Mouse (Mus musculus) megakaryocyte, adult 5-6 weeks (primary cell): ENCODE measurements around the gene Smad3. TPM values are rescaled to one million over a fixed set of nuclear protein-coding genes. Genes with fewer than 3 reads are reported as not detected.

Source experiments
- ATAC-seq: 2 replicates; pipeline ENCODE4 v1.8.0; 2016; ENCODE audit warnings: mild to moderate bottlenecking, inconsistent platforms; ENCODE audit not compliant: poor library complexity, severe bottlenecking
- total RNA-seq, 2 experiments: library from RNA; stranded (forward) in 1 of 2; stranded (reverse) in 1 of 2; fragments of 153-499, 151-499 nt in 1 of 2; fragments of 221-1000, 200-1000 nt in 1 of 2; gene quantifications; 2 replicates each; pipeline versions ENCODE4 v1.2.3 to v1.2.4; 2015 to 2017

Gene Smad3
- total RNA-seq, 2 experiments from 2014 or later: 9.1 to 9.7 TPM

GRCm38 (mm10) chr9:63603849-63604248 is 153.9 kb downstream of the Smad3 start:
- no peak for ATAC-seq

DNA sequence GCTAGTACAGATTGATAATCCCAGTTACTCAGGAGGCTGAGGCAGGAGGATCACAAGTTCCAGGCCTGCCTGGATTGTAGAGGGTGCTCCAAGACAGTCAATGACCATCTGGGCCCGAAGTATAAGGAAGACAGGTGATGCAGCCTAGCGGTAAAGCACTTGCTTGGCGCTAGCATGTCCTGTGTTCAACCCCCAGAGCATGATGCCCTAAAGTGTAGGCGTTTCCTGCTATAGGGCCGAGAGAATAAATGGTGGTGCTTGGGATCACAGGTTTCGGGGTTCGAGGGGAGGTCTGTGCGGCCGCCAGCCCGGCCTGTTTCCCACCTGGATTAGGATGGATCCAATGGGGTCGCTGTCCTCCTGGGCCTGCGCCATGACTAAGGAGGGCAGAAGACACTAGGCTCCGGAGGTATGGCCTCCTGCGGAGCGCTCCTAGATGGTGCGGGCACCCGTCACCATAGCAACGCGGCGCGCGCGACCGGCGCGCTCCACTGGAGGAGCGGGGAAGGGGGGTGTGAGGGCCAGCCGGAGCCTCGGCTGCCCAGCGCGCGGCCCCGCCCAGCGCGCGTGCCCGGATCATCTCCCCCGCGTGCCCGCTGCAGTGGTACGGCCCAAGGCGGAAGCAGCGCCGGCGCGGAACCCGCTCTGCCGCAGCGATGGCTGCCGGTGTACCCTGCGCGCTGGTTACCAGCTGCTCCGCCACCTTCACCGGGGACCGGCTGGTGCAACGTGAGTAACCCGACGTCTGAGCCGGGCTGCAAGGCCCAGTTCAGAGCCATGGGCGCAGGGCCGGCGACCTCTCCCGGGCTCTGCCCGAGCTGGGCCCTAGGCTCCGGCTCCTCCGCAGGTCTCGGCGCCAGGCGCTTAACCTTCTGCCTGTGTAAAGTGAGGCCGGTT is 155.5 kb downstream of the Smad3 start, which contains the start of the genes Iqch and Aagab:
Iqch (minus strand) TSS at position 451 of the 897 bp plus-strand sequence.
Aagab (plus strand) TSS at position 618 of the 897 bp plus-strand sequence.
- peak; percentile 98 for ATAC-seq

Other genes with a start within 250 kb of the Smad3 start
- gene Iqch, start 155.5 kb downstream of the Smad3 start, total RNA-seq (2015): not detected in 2 replicates
- not detected in 2 replicates for gene Iqch, start 155.5 kb downstream of the Smad3 start, total RNA-seq (2017)
- gene Aagab, start 155.3 kb downstream of the Smad3 start, total RNA-seq (2015): 12.5 and 13.3 TPM in 2 replicates
- gene Aagab, start 155.3 kb downstream of the Smad3 start, total RNA-seq (2017): 24.5 and 25.6 TPM in 2 replicates